Mouse (Mus musculus): ENCODE results near the gene Mrpl37. TPM values are rescaled to one million over a fixed set of nuclear protein-coding genes. Genes with fewer than 3 reads are reported as not detected.

The Mrpl37 gene
- polyA plus RNA-seq, 1 experiment from 2014 or later = 53.4 TPM

DNA sequence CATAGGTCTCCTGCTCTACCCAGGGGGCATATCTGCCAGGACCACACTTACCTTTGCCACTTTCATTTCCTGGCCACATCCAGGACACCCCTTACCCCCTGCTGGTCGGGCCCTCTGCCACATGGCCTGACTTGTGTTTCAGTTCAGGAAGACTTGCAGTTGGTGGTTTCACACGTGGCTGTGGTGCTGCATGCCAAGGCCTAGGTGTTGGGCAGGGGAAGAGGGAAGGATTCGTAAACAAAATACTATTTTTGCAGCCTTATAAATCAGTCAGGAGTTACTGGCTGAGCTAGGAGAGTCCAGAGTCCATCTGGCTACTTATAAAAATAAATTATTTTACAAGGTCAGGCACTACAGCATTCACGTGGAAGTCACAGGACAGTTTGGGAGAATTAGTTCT is 60.4 kb downstream of the Mrpl37 start:
- ATAC-seq (no peak), DNase-seq (ENCODE audit: low spot score) (no peak)
- H3K36me3 ChIP-seq (ENCODE audit: insufficient read depth, low read length) = no peaks in the 10 kb centered on the region
- H3K4me1 ChIP-seq (ENCODE audit: insufficient read depth, low read depth, low read length) = no peaks in the 10 kb centered on the region
- WGBS = 66% methylated on average over 4 of the region's 4 CpGs
- no peak overlapping the region for H3K27ac ChIP-seq (ENCODE audit: low read length)
- no peak for TF ChIP-seq EP300 (IDR thresholded peaks at IDR 0.05)
- TF ChIP-seq CTCF (IDR thresholded peaks at IDR 0.05) = no peak
- H3K4me2 ChIP-seq (replicated peaks; ENCODE audit: low read depth, low read length) = no peak overlapping the region
- no peaks in the 10 kb centered on the region for H3K9me3 ChIP-seq (ENCODE audit: low read length)
- no peaks in the 10 kb centered on the region for H3K27me3 ChIP-seq (replicated peaks; ENCODE audit: insufficient read depth, low read length)
- no peak overlapping the region for H3K9ac ChIP-seq (replicated peaks; ENCODE audit: low read depth)
- no peak overlapping the region for H3K4me3 ChIP-seq (ENCODE audit: low read depth, low read length)

Other genes with a start within 250 kb of the Mrpl37 start
- gene Ssbp3, start 156.2 kb downstream of the Mrpl37 start, polyA plus RNA-seq (2015; fragmentation: Nextera tagmentation; extraction: Ambion mirVana) = 40.2 and 49.8 TPM in 2 replicates
- 4.9 and 5.4 TPM in 2 replicates for gene Cyb5rl, start 120 bp upstream of the Mrpl37 start, polyA plus RNA-seq (2015; fragmentation: Nextera tagmentation; extraction: Ambion mirVana)
- 0.08 and 0.14 TPM in 2 replicates for gene Cdcp2, start 30.0 kb upstream of the Mrpl37 start, polyA plus RNA-seq (2015; fragmentation: Nextera tagmentation; extraction: Ambion mirVana)
- gene Tmem59, start 111.5 kb upstream of the Mrpl37 start, polyA plus RNA-seq (2015; fragmentation: Nextera tagmentation; extraction: Ambion mirVana) = 790 and 798 TPM in 2 replicates
- 20.7 and 22.0 TPM in 2 replicates for gene Tceanc2, start 112.2 kb upstream of the Mrpl37 start, polyA plus RNA-seq (2015; fragmentation: Nextera tagmentation; extraction: Ambion mirVana)
- gene Ldlrad1, start 142.3 kb upstream of the Mrpl37 start, polyA plus RNA-seq (2015; fragmentation: Nextera tagmentation; extraction: Ambion mirVana) = 3.5 and 3.8 TPM in 2 replicates
- gene Lrrc42, start 186.7 kb upstream of the Mrpl37 start, polyA plus RNA-seq (2015; fragmentation: Nextera tagmentation; extraction: Ambion mirVana) = 37.8 and 41.3 TPM in 2 replicates
- 44.6 and 51.3 TPM in 2 replicates for gene Hspb11, start 186.7 kb upstream of the Mrpl37 start, polyA plus RNA-seq (2015; fragmentation: Nextera tagmentation; extraction: Ambion mirVana)
- gene Dio1, start 240.3 kb upstream of the Mrpl37 start, polyA plus RNA-seq (2015; fragmentation: Nextera tagmentation; extraction: Ambion mirVana) = 0.33 and 0.82 TPM in 2 replicates
- gene Yipf1, start 247.5 kb upstream of the Mrpl37 start, polyA plus RNA-seq (2015; fragmentation: Nextera tagmentation; extraction: Ambion mirVana) = 71.7 and 76.3 TPM in 2 replicates